Mouse (Mus musculus) CH12.LX (cell line): ENCODE data around the gene S100a2. TPM values are rescaled to one million over a fixed set of nuclear protein-coding genes. Genes with fewer than 3 reads are reported as not detected.

ENCODE experiments used
- DNase-seq: peaks from one replicate; pipeline ENCODE4 v3.0.0-alpha.2; 2013; ENCODE audit errors: extremely low read depth
- H3K27ac ChIP-seq: 2 replicates; pipeline ENCODE4 v1.5.1; 2012; ENCODE audit warnings: low read depth, mild to moderate bottlenecking, control low read depth, moderate library complexity; ENCODE audit not compliant: insufficient read depth
- H3K27me3 ChIP-seq: replicated peaks from 2 replicates; pipeline ENCODE3; 2012; ENCODE audit warnings: inconsistent platforms
- H3K36me3 ChIP-seq, 2 experiments: replicated peaks in 1 of 2; 2 replicates each; pipeline versions ENCODE3 to v1.6.1; 2012; ENCODE audit warnings: inconsistent platforms in 1 of 2, low read length in 1 of 2, mild to moderate bottlenecking in 1 of 2, mixed read lengths in 1 of 2, moderate library complexity in 1 of 2; ENCODE audit not compliant: control insufficient read depth in 1 of 2, insufficient read depth in 1 of 2
- H3K4me1 ChIP-seq, 2 experiments: 2 replicates each; pipeline ENCODE4 v1.6.1; 2012; ENCODE audit warnings: inconsistent platforms in 1 of 2, moderate library complexity in 1 of 2; ENCODE audit not compliant: insufficient read depth in 2 of 2, control insufficient read depth in 1 of 2
- H3K4me2 ChIP-seq: 2 replicates; pipeline ENCODE4 v1.6.1; 2012; ENCODE audit warnings: low read depth, mild to moderate bottlenecking, control low read depth; ENCODE audit not compliant: poor library complexity, insufficient read depth, severe bottlenecking
- H3K4me3 ChIP-seq, 3 experiments: fragments of 150-350 bp in 1 of 3; sonication (generic) in 1 of 3; replicated peaks in 1 of 3; 2 replicates each; pipeline versions ENCODE3 to v1.5.1; 2011 to 2012; ENCODE audit warnings: low read depth in 2 of 3, low read length in 2 of 3, mild to moderate bottlenecking in 2 of 3, moderate library complexity in 2 of 3, control low read depth in 1 of 3, improper control_type of control experiment in 1 of 3, inconsistent platforms in 1 of 3, mixed read lengths in 1 of 3; ENCODE audit not compliant: poor library complexity in 1 of 3
- H3K79me2 ChIP-seq: replicated peaks from 2 replicates; pipeline ENCODE4 v1.6.1; 2012; ENCODE audit warnings: mild to moderate bottlenecking, moderate library complexity; ENCODE audit not compliant: control insufficient read depth, poor library complexity, insufficient read depth, severe bottlenecking; ENCODE audit errors: extremely low read depth
- H3K9ac ChIP-seq: 2 replicates; pipeline ENCODE4 v1.6.1; 2012; ENCODE audit warnings: low read depth, mild to moderate bottlenecking, control low read depth, moderate library complexity; ENCODE audit not compliant: insufficient read depth
- H3K9me3 ChIP-seq: replicated peaks from 2 replicates; pipeline ENCODE3; 2012; ENCODE audit warnings: low read length, inconsistent platforms, mixed read lengths
- BHLHE40 ChIP-seq: IDR thresholded peaks from 2 replicates; pipeline ENCODE4 v1.6.1; 2011; ENCODE audit warnings: mild to moderate bottlenecking, low read depth, low read length, improper control_type of control experiment
- CHD1 ChIP-seq: IDR thresholded peaks from 2 replicates; pipeline ENCODE4 v1.6.1; 2012; ENCODE audit warnings: low read depth, low read length, improper control_type of control experiment, inconsistent platforms
- CHD2 ChIP-seq: IDR thresholded peaks from 2 replicates; pipeline ENCODE4 v1.6.1; 2011; ENCODE audit warnings: low read length, improper control_type of control experiment
- E2F4 ChIP-seq: IDR thresholded peaks from 2 replicates; pipeline ENCODE4 v1.6.1; 2011; ENCODE audit warnings: low read depth, low read length, improper control_type of control experiment; ENCODE audit not compliant: insufficient replicate concordance
- EP300 ChIP-seq: IDR thresholded peaks from 2 replicates; pipeline ENCODE4 v1.6.1; 2011; ENCODE audit warnings: low read length, improper control_type of control experiment
- ETS1 ChIP-seq: conservative IDR thresholded peaks from 2 replicates; pipeline ENCODE4 v1.6.1; 2012; ENCODE audit warnings: low read depth, mild to moderate bottlenecking, inconsistent platforms, low read length, improper control_type of control experiment, moderate library complexity
- GABPA ChIP-seq: IDR thresholded peaks from 2 replicates; pipeline ENCODE4 v1.6.1; 2012; ENCODE audit warnings: low read depth, low read length, improper control_type of control experiment, inconsistent platforms; ENCODE audit not compliant: insufficient replicate concordance
- HCFC1 ChIP-seq: IDR thresholded peaks from 2 replicates; pipeline ENCODE4 v1.6.1; 2012; ENCODE audit warnings: low read depth, mild to moderate bottlenecking, inconsistent platforms, low read length, improper control_type of control experiment
- IRF4 ChIP-seq: IDR thresholded peaks from 2 replicates; pipeline ENCODE4 v1.6.1; 2014; ENCODE audit warnings: low read depth, mild to moderate bottlenecking, inconsistent platforms, low read length, improper control_type of control experiment
- JUND ChIP-seq: conservative IDR thresholded peaks from 2 replicates; pipeline ENCODE4 v1.6.1; 2011; ENCODE audit warnings: low read depth, low read length, improper control_type of control experiment
- KAT2A ChIP-seq: IDR thresholded peaks from 2 replicates; pipeline ENCODE4 v1.6.1; 2012; ENCODE audit warnings: low read length, improper control_type of control experiment, inconsistent platforms; ENCODE audit not compliant: insufficient replicate concordance
- MAFK ChIP-seq: IDR thresholded peaks from 2 replicates; pipeline ENCODE4 v1.6.1; 2011; ENCODE audit warnings: low read length, improper control_type of control experiment; ENCODE audit not compliant: insufficient replicate concordance
- MAX ChIP-seq: IDR thresholded peaks from 2 replicates; pipeline ENCODE4 v1.6.1; 2011; ENCODE audit warnings: low read length, improper control_type of control experiment
- MAZ ChIP-seq: IDR thresholded peaks from 2 replicates; pipeline ENCODE4 v1.6.1; 2012; ENCODE audit warnings: low read depth, mild to moderate bottlenecking, inconsistent platforms, low read length, improper control_type of control experiment, moderate library complexity
- MEF2A ChIP-seq: IDR thresholded peaks from 2 replicates; pipeline ENCODE4 v1.6.1; 2014; ENCODE audit warnings: low read depth, mild to moderate bottlenecking, inconsistent platforms, low read length, improper control_type of control experiment, borderline replicate concordance
- MXI1 ChIP-seq: IDR thresholded peaks from 2 replicates; pipeline ENCODE4 v1.6.1; 2011; ENCODE audit warnings: mild to moderate bottlenecking, low read depth, low read length, improper control_type of control experiment
- NELFE ChIP-seq: IDR thresholded peaks from 2 replicates; pipeline ENCODE4 v1.6.1; 2011; ENCODE audit warnings: low read depth, low read length, improper control_type of control experiment
- POLR2A ChIP-seq: IDR thresholded peaks from 2 replicates; pipeline ENCODE4 v1.6.1; 2011; ENCODE audit warnings: low read depth, mild to moderate bottlenecking, improper control_type of control experiment, low read length
- POLR2AphosphoS2 ChIP-seq: IDR thresholded peaks from 2 replicates; pipeline ENCODE4 v1.6.1; 2011; ENCODE audit warnings: low read depth, low read length, improper control_type of control experiment
- RAD21 ChIP-seq: IDR thresholded peaks from 2 replicates; pipeline ENCODE4 v1.6.1; 2011; ENCODE audit warnings: low read depth, mild to moderate bottlenecking, low read length, improper control_type of control experiment, moderate library complexity
- SIN3A ChIP-seq: IDR thresholded peaks from 2 replicates; pipeline ENCODE4 v1.6.1; 2012; ENCODE audit warnings: low read length, improper control_type of control experiment, inconsistent platforms
- TBP ChIP-seq: conservative IDR thresholded peaks from 2 replicates; pipeline ENCODE4 v1.6.1; 2011; ENCODE audit warnings: low read depth, low read length, improper control_type of control experiment
- USF1 ChIP-seq: IDR thresholded peaks from 2 replicates; pipeline ENCODE4 v1.6.1; 2014; ENCODE audit warnings: low read depth, mild to moderate bottlenecking, inconsistent platforms, low read length, improper control_type of control experiment
- USF2 ChIP-seq: conservative IDR thresholded peaks from 2 replicates; pipeline ENCODE4 v1.6.1; 2011; ENCODE audit warnings: low read depth, low read length, improper control_type of control experiment
- ZC3H11A ChIP-seq: IDR thresholded peaks from 2 replicates; pipeline ENCODE4 v1.6.1; 2012; ENCODE audit warnings: low read depth, mild to moderate bottlenecking, inconsistent platforms, low read length, improper control_type of control experiment
- ZKSCAN1 ChIP-seq: IDR thresholded peaks from 2 replicates; pipeline ENCODE4 v1.6.1; 2012; ENCODE audit warnings: low read depth, inconsistent platforms, low read length, improper control_type of control experiment, borderline replicate concordance
- ZMIZ1 ChIP-seq: IDR thresholded peaks from 2 replicates; pipeline ENCODE4 v1.6.1; 2012; ENCODE audit warnings: low read depth, mild to moderate bottlenecking, inconsistent platforms, low read length, improper control_type of control experiment
- ZNF384 ChIP-seq: IDR thresholded peaks from 2 replicates; pipeline ENCODE4 v1.6.1; 2012; ENCODE audit warnings: low read depth, low read length, improper control_type of control experiment, inconsistent platforms
- dilution Hi-C: fragments of 300-500 bp; cut with MboI; formaldehyde crosslinking; loops from 2 replicates; pipeline ENCODE4 v1.14.3; 2020; ENCODE audit warnings: low sequenced_read_pairs; ENCODE audit not compliant: extremely low pct_unique_long_range_greater_than_20kb, extremely low pct_ligation_motif_present
- in situ Hi-C: fragments of 300-500 bp; cut with MboI; formaldehyde crosslinking; loops from 3 replicates; pipeline ENCODE4 v1.14.3; 2019; ENCODE audit warnings: low sequenced_read_pairs, low pct_ligation_motif_present, low pct_unique_long_range_greater_than_20kb, mixed read lengths
- polyA plus RNA-seq: library from polyadenylated mRNA; unstranded; fragments of >175 nt; gene quantifications from 2 replicates; pipeline ENCODE4 v1.2.1, GENCODE M21; 2012; ENCODE audit warnings: low read depth; ENCODE audit not compliant: insufficient read length
- total RNA-seq, 2 experiments: library from RNA; depleted of rRNA; stranded (reverse); fragments of 300-350 nt in 1 of 2; fragments of >200 nt in 1 of 2; gene quantifications; 2 replicates each; pipeline ENCODE4 v1.2.3; 2012 to 2014

Gene S100a2
- total and polyA plus RNA-seq, 3 experiments = not detected

DNA sequence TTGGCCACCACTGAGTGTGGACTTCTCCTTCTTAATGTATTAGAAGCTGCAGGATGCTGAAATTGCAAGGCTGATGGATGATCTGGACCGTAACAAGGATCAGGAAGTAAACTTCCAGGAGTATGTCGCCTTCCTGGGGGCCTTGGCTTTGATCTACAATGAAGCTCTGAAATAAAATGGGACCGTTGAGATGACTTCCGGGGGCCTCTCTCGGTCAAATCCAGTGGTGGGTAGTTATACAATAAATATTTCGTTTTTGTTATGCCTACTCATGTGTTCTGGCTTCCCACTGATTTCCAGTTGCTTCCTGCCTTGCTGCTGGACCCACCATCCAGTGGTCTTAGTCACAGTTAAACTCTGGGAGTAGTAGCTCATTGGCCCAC, 24.1 kb downstream of the S100a2 start:
- H3K4me3 ChIP-seq = no peak overlapping the region
- dilution Hi-C loops (no loop called here), in situ Hi-C loops (loop anchor here (5.0 kb wide), 1 partner anchor 107 kb away; the partner anchor contains the start of gene Chtop)
- H3K9me3 ChIP-seq = no peaks in the 10 kb centered on the region
- TF ChIP-seq ZKSCAN1 = no peak
- TF ChIP-seq MEF2A = no peak
- no peak for TF ChIP-seq POLR2A
- no peak for TF ChIP-seq KAT2A
- TF ChIP-seq JUND = no peak
- no peak for TF ChIP-seq ZMIZ1
- no peak for TF ChIP-seq TBP
- no peak for TF ChIP-seq RAD21
- TF ChIP-seq USF1 = no peak
- no peak for TF ChIP-seq ETS1
- TF ChIP-seq BHLHE40 = no peak
- TF ChIP-seq GABPA = no peak
- no peak for TF ChIP-seq MAX
- no peak for TF ChIP-seq ZNF384
- no peak for TF ChIP-seq MAFK
- TF ChIP-seq MXI1 = no peak
- TF ChIP-seq CHD2 = no peak
- no peak for TF ChIP-seq POLR2AphosphoS2
- H3K36me3 ChIP-seq = no peaks in the 10 kb centered on the region
- H3K79me2 ChIP-seq = no peaks in the 10 kb centered on the region
- peaks cover 0 to 31% of the 10 kb centered on the region in 2 experiments; a peak in 2 of 4 replicates for H3K4me1 ChIP-seq
- peaks cover 3% of the 10 kb centered on the region for H3K27me3 ChIP-seq
- DNase-seq = no peak
- H3K27ac ChIP-seq = no peak overlapping the region
- no peak overlapping the region for H3K9ac ChIP-seq
- no peak overlapping the region for H3K4me2 ChIP-seq

DNA sequence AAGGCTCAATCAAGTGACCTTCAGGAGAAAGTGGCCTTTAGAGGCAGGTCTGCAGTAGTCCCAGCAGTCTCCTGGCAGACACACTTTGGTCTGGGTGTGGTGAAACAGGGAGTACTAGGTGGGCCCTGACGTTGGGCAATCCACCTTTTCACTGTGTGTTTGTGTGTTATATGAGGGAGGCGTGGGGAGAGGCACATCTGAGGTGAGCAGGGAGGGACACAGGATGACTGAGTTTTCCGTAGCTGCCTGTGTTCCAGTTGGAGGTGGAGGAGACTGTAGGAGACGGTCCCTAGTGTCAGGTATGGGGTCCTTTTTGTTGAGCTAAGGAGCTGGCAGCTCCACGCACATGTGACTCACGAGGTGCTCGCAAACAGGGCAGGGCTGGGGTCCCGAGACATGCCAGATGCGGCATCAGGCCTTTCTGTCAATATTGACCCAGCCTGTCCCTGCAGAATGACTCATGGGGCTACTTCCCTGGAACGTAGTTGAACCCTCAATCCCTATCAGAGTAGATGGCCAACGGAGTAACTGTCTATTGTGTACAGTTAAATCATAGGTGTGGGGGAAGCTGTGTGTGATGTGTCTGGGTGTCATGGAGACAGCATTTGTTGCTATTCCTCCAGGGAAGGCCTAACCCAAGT, 24.7 kb downstream of the S100a2 start:
- no peak for DNase-seq
- H3K4me2 ChIP-seq = no peak overlapping the region
- no peak overlapping the region for H3K4me3 ChIP-seq
- dilution Hi-C loops = no loop called here
- H3K27me3 ChIP-seq = peaks cover 3% of the 10 kb centered on the region
- H3K4me1 ChIP-seq = peaks cover 0 to 26% of the 10 kb centered on the region in 2 experiments; a peak in 2 of 4 replicates
- no peak overlapping the region for H3K27ac ChIP-seq
- no peaks in the 10 kb centered on the region for H3K36me3 ChIP-seq
- no peak overlapping the region for H3K9ac ChIP-seq
- no peaks in the 10 kb centered on the region for H3K9me3 ChIP-seq
- TF ChIP-seq EP300 (no peak), CHD1 (no peak), SIN3A (no peak), MAFK (no peak), ETS1 (no peak), HCFC1 (no peak), ZC3H11A (no peak), RAD21 (no peak), MXI1 (no peak), MAZ (no peak), IRF4 (no peak), ZKSCAN1 (no peak), POLR2A (no peak), CHD2 (no peak), NELFE (no peak), E2F4 (no peak), POLR2AphosphoS2 (no peak), TBP (no peak), USF2 (no peak)
- TF ChIP-seq, all 38 proteins: peak for 0
- no peaks in the 10 kb centered on the region for H3K79me2 ChIP-seq
- in situ Hi-C loops = loop anchor here (5.0 kb wide), 1 partner anchor 107 kb away; the partner anchor contains the start of gene Chtop
